In the genomic region with DNA sequence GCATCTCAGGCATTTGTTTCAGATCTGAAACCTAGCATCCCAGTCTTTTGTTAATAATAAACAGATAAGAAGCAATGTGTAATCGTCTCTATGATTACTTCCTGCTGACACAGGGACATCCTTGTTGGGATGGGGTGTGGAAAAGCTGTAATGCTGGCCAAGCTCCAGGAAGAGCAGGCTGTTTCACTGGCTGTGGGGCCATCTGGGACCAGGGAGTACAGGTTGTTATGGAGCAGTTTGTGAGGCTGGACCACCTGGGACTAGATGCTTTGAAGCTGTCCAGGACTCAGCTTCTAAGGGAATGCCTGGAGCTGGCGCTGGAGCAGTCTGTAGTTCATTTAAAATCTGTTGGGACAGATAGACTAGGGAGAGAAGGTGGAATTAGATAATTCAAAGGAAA, we compare ENCODE assay signal across 15 mouse cellular contexts.
DNase-seq lines count a peak whose midpoint lies in the region; TF ChIP-seq lines count a peak whose summit lies in the region.
"Had no signal": no experiment of that assay in that cellular context is flagged by ENCODE, and none has a peak within 500 bp of the region (broad histone marks: within the 10 kb centered on the region; RNA-seq: fewer than 3 reads in every experiment).

No protein-coding gene starts in this region.

- TF ChIP-seq CTCF in left cerebral cortex, adult 2 months (IDR thresholded peaks at IDR 0.05) = no peak

- H3K4me3 ChIP-seq in left cerebral cortex, adult 2 months = no peak overlapping the region
- H3K4me3 ChIP-seq: embryonic facial prominence, embryonic 13.5 days; gastrocnemius, adult 2 months; limb, embryonic 12.5 days; midbrain, embryonic 10.5 days; neural tube, embryonic 12.5 days; stomach, embryonic 15.5 days had no signal

- no peak overlapping the region for H3K27ac ChIP-seq in left cerebral cortex, adult 2 months
- H3K27ac ChIP-seq: embryonic facial prominence, embryonic 13.5 days; gastrocnemius, adult 2 months; limb, embryonic 12.5 days; midbrain, embryonic 10.5 days; neural tube, embryonic 12.5 days; stomach, embryonic 15.5 days had no signal

- intact Hi-C loops in left cerebral cortex, postnatal 4 days (cut with DNase I) = no loop called here
- intact Hi-C loops in left cerebral cortex, adult 2 months (cut with DNase I) = no loop called here

- DNase-seq in adrenal gland, postnatal 14 days = peak; percentile 14
- DNase-seq in adrenal gland, adult 2 months = no peak
- DNase-seq in left cerebral cortex, postnatal 4 days = peak; percentile 70
- DNase-seq in left cerebral cortex, adult 2 months (ENCODE audit: extremely low spot score in 1 of 2, low spot score in 2 of 2) = no peak
- DNase-seq in cerebellum, postnatal 36 days = peak; percentile 78
- peak; percentile 11 to 29 for DNase-seq in kidney, postnatal 4 days
- no peak for DNase-seq in right cerebral cortex, postnatal 25 days
- DNase-seq in ovary, postnatal 36 days (ENCODE audit: low spot score) = no peak
- DNase-seq: gastrocnemius, adult 2 months; lung, adult 18-20 months had no signal

Comparison
In these comparisons a context has a peak if more than half of its experiments do, and no peak if none do; other contexts are left out.
1. DNase-seq: peak in adrenal gland, postnatal 14 days (single experiment), left cerebral cortex, postnatal 4 days (single experiment), cerebellum, postnatal 36 days (2 of 2) and kidney, postnatal 4 days (2 of 2); none in adrenal gland, adult 2 months (single experiment), left cerebral cortex, adult 2 months (0 of 2), right cerebral cortex, postnatal 25 days (single experiment) and ovary, postnatal 36 days (single experiment).